Mouse (Mus musculus): ENCODE measurements at regions not wholly inside any gene's neighbourhood (a gene's known extent, or its start where the extent isn't known, plus 50 kb on each side); places are given as distances from the start of the nearest gene placed in this dataset.

DNA sequence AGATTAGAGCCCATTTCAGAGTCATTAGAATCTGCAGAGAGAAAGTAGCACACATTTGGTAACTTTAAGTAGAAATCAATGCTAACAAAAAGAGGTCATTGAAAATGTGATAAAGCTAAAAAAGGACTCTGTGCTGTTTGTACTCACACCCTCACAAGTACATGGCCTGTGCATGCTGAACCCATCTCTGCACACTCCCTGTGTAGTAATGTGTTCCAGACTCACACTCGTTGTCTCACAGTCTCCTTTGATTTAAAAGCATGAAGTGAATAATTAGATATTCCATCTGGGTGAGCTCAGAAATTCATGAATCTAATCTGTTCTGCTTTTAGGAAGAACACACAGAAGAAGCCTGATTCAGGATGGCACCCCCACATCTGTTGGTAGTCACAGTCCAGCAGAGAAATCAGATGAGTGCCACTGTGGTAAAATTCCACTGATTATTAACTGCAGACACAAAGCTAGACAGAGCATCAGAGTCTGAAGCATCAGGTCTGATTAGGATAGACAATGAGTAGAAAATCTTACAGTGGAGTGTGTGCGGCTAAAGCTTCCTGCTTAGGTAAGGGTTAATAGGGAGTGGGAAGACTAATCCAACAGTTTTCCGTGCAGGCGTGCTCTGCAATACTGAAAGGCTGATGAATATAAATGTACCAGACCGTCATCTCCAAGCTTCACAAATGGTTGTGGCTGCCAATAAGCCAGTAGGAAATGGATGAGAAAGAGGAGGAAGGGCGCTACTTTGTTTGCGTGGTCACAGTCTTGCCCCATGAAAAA is 91.7 kb upstream of the Nrsn1 start:
- in situ Hi-C loops (cut with MboI; ENCODE audit: low sequenced_read_pairs in 2 of 2, unreplicated experiment in 2 of 2): no loop called here
- DNase-seq (ENCODE audit: low read depth, low spot score): no peak
- H3K36me3 ChIP-seq (ENCODE audit: control insufficient read depth, insufficient read depth, low read length, poor library complexity, severe bottlenecking): no peaks in the 10 kb centered on the region

GRCm38 (mm10) chr13:25347558-25347957 is 77.3 kb upstream of the Nrsn1 start:
- in situ Hi-C loops (cut with MboI; ENCODE audit: low sequenced_read_pairs in 2 of 2, unreplicated experiment in 2 of 2): no loop called here
- Histone ChIP-seq H3K4me1 (ENCODE audit: control insufficient read depth in 2 of 2, insufficient read depth in 2 of 2, low read length in 2 of 2, poor library complexity in 1 of 2) (0 out of 4 replicates have a peak, but pooled peaks cover 0 to under 1% of the 10 kb centered on the region in 2 experiments), H3K9ac (ENCODE audit: insufficient read depth, low read depth, low read length, poor library complexity, severe bottlenecking) (no peak overlapping the region), H3K4me3 (ENCODE audit: insufficient read depth in 1 of 2, low read depth in 1 of 2, low read length in 2 of 2, poor library complexity in 1 of 2, severe bottlenecking in 1 of 2) (no peak overlapping the region), H3K36me3 (ENCODE audit: control insufficient read depth, insufficient read depth, low read length, poor library complexity, severe bottlenecking) (no peaks in the 10 kb centered on the region), H3K27ac (ENCODE audit: insufficient read depth, low read depth, low read length, poor library complexity, severe bottlenecking) (no peak overlapping the region), H3K9me3 (ENCODE audit: control insufficient read depth, insufficient read depth, low read depth, low read length) (no peaks in the 10 kb centered on the region)
- DNase-seq (ENCODE audit: low read depth, low spot score): peak; percentile 13
- no peak for TF ChIP-seq HCFC1 (IDR thresholded peaks at IDR 0.05; ENCODE audit: borderline replicate concordance, insufficient read depth, low read length)
- TF ChIP-seq ZNF384 (IDR thresholded peaks at IDR 0.05; ENCODE audit: low read depth, low read length): peak; percentile 66

More for the DNA sequence above, 91.7 kb upstream of the Nrsn1 start:
- no peak overlapping the region for H3K9ac ChIP-seq (ENCODE audit: insufficient read depth, low read depth, low read length, poor library complexity, severe bottlenecking)
- H3K9me3 ChIP-seq (ENCODE audit: control insufficient read depth, insufficient read depth, low read depth, low read length): no peaks in the 10 kb centered on the region
- H3K4me3 ChIP-seq (ENCODE audit: insufficient read depth in 1 of 2, low read depth in 1 of 2, low read length in 2 of 2, poor library complexity in 1 of 2, severe bottlenecking in 1 of 2): no peak overlapping the region
- H3K4me1 ChIP-seq (ENCODE audit: control insufficient read depth in 2 of 2, insufficient read depth in 2 of 2, low read length in 2 of 2, poor library complexity in 1 of 2): no peaks in the 10 kb centered on the region
- no peak overlapping the region for H3K27ac ChIP-seq (ENCODE audit: insufficient read depth, low read depth, low read length, poor library complexity, severe bottlenecking)
- TF ChIP-seq MAFK (IDR thresholded peaks at IDR 0.05; ENCODE audit: insufficient read depth, low read depth, low read length) (no peak), ZC3H11A (IDR thresholded peaks at IDR 0.05; ENCODE audit: borderline replicate concordance, low read depth, low read length) (no peak)

- DNase-seq (ENCODE audit: low read depth, low spot score): no peak
- Histone ChIP-seq H3K9ac (ENCODE audit: insufficient read depth, low read depth, low read length, poor library complexity, severe bottlenecking) (no peak overlapping the region), H3K4me1 (ENCODE audit: control insufficient read depth in 2 of 2, insufficient read depth in 2 of 2, low read length in 2 of 2, poor library complexity in 1 of 2) (0 out of 4 replicates have a peak, but pooled peaks cover 0 to 2% of the 10 kb centered on the region in 2 experiments)
Observed at GRCm38 (mm10) chr13:25343309-25343708, 73.0 kb upstream of the Nrsn1 start.

DNA sequence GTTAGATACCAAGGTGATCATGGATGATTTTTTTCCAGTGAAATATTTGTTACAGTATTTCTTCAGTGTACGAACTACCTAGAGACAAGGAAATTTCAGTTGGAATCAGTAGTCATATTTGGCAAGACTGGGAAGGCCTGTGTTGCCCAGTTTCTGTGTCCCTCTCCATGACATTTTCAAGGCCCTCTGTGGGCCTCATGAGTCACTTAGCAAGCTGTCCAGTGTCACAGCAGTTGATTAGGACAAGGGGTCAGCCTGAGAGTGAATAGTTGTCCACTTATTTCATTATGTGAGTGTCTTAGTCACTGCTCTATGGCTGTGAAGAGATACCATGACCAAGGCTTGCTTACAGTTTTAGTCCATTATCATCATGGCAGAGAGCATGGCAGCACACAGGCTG is 71.5 kb upstream of the Nrsn1 start:
- in situ Hi-C loops (cut with MboI; ENCODE audit: low sequenced_read_pairs in 2 of 2, unreplicated experiment in 2 of 2): no loop called here
- DNase-seq (ENCODE audit: low read depth, low spot score): no peak
- Histone ChIP-seq H3K4me3 (ENCODE audit: insufficient read depth in 1 of 2, low read depth in 1 of 2, low read length in 2 of 2, poor library complexity in 1 of 2, severe bottlenecking in 1 of 2) (no peak overlapping the region), H3K27ac (ENCODE audit: insufficient read depth, low read depth, low read length, poor library complexity, severe bottlenecking) (no peak overlapping the region), H3K36me3 (ENCODE audit: control insufficient read depth, insufficient read depth, low read length, poor library complexity, severe bottlenecking) (no peaks in the 10 kb centered on the region), H3K9ac (ENCODE audit: insufficient read depth, low read depth, low read length, poor library complexity, severe bottlenecking) (no peak overlapping the region), H3K9me3 (ENCODE audit: control insufficient read depth, insufficient read depth, low read depth, low read length) (no peaks in the 10 kb centered on the region), H3K4me1 (ENCODE audit: control insufficient read depth in 2 of 2, insufficient read depth in 2 of 2, low read length in 2 of 2, poor library complexity in 1 of 2) (0 out of 4 replicates have a peak, but pooled peaks cover 0 to 2% of the 10 kb centered on the region in 2 experiments)
- TF ChIP-seq MAFK (IDR thresholded peaks at IDR 0.05; ENCODE audit: insufficient read depth, low read depth, low read length) (no peak), ZC3H11A (IDR thresholded peaks at IDR 0.05; ENCODE audit: borderline replicate concordance, low read depth, low read length) (no peak), ZNF384 (IDR thresholded peaks at IDR 0.05; ENCODE audit: low read depth, low read length) (no peak)

More at GRCm38 (mm10) chr13:25343309-25343708, 73.0 kb upstream of the Nrsn1 start:
- in situ Hi-C loops (cut with MboI; ENCODE audit: low sequenced_read_pairs in 2 of 2, unreplicated experiment in 2 of 2): no loop called here
- no peaks in the 10 kb centered on the region for H3K9me3 ChIP-seq (ENCODE audit: control insufficient read depth, insufficient read depth, low read depth, low read length)
- TF ChIP-seq CHD2 (IDR thresholded peaks at IDR 0.05; ENCODE audit: low read depth, low read length) (no peak), HCFC1 (IDR thresholded peaks at IDR 0.05; ENCODE audit: borderline replicate concordance, insufficient read depth, low read length) (no peak), MAFK (IDR thresholded peaks at IDR 0.05; ENCODE audit: insufficient read depth, low read depth, low read length) (no peak), ZNF384 (IDR thresholded peaks at IDR 0.05; ENCODE audit: low read depth, low read length) (no peak), ZC3H11A (IDR thresholded peaks at IDR 0.05; ENCODE audit: borderline replicate concordance, low read depth, low read length) (no peak)
- H3K36me3 ChIP-seq (ENCODE audit: control insufficient read depth, insufficient read depth, low read length, poor library complexity, severe bottlenecking): no peaks in the 10 kb centered on the region
- H3K27ac ChIP-seq (ENCODE audit: insufficient read depth, low read depth, low read length, poor library complexity, severe bottlenecking): no peak overlapping the region
- no peak overlapping the region for H3K4me3 ChIP-seq (ENCODE audit: insufficient read depth in 1 of 2, low read depth in 1 of 2, low read length in 2 of 2, poor library complexity in 1 of 2, severe bottlenecking in 1 of 2)

- no peak overlapping the region for H3K4me3 ChIP-seq (ENCODE audit: insufficient read depth in 1 of 2, low read depth in 1 of 2, low read length in 2 of 2, poor library complexity in 1 of 2, severe bottlenecking in 1 of 2)
Observed at GRCm38 (mm10) chr13:25333803-25334202, 63.5 kb upstream of the Nrsn1 start.

More at GRCm38 (mm10) chr13:25333803-25334202, 63.5 kb upstream of the Nrsn1 start:
- no peak overlapping the region for H3K9ac ChIP-seq (ENCODE audit: insufficient read depth, low read depth, low read length, poor library complexity, severe bottlenecking)
- in situ Hi-C loops (cut with MboI; ENCODE audit: low sequenced_read_pairs in 2 of 2, unreplicated experiment in 2 of 2): no loop called here
- no peaks in the 10 kb centered on the region for H3K9me3 ChIP-seq (ENCODE audit: control insufficient read depth, insufficient read depth, low read depth, low read length)
- no peak for DNase-seq (ENCODE audit: low read depth, low spot score)
- TF ChIP-seq ZNF384 (IDR thresholded peaks at IDR 0.05; ENCODE audit: low read depth, low read length): no peak
- TF ChIP-seq HCFC1 (IDR thresholded peaks at IDR 0.05; ENCODE audit: borderline replicate concordance, insufficient read depth, low read length): no peak
- TF ChIP-seq MAFK (IDR thresholded peaks at IDR 0.05; ENCODE audit: insufficient read depth, low read depth, low read length): no peak
- TF ChIP-seq CHD2 (IDR thresholded peaks at IDR 0.05; ENCODE audit: low read depth, low read length): no peak
- TF ChIP-seq ZC3H11A (IDR thresholded peaks at IDR 0.05; ENCODE audit: borderline replicate concordance, low read depth, low read length): no peak
- no peaks in the 10 kb centered on the region for H3K36me3 ChIP-seq (ENCODE audit: control insufficient read depth, insufficient read depth, low read length, poor library complexity, severe bottlenecking)
- H3K4me1 ChIP-seq (ENCODE audit: control insufficient read depth in 2 of 2, insufficient read depth in 2 of 2, low read length in 2 of 2, poor library complexity in 1 of 2): no peaks in the 10 kb centered on the region
- H3K27ac ChIP-seq (ENCODE audit: insufficient read depth, low read depth, low read length, poor library complexity, severe bottlenecking): no peak overlapping the region
